Mouse (Mus musculus) left cerebral cortex, postnatal 10 days (tissue): ENCODE results near the gene Lamp3. TPM values are rescaled to one million over a fixed set of nuclear protein-coding genes. Genes with fewer than 3 reads are reported as not detected.
"Not testable (repeated sequence)": the region's sequence is repeated elsewhere in the genome, so short reads cannot be mapped to it uniquely, and the experiment has no call there.

Experiments used
- DNase-seq, 2 experiments: peaks; one replicate each; pipeline ENCODE4 v3.0.0; 2021 to 2022; ENCODE audit warnings: low spot score in 2 of 2, mixed read lengths in 1 of 2; ENCODE audit errors: extremely low spot score in 1 of 2
- intact Hi-C: fragments of 180-260 bp; cut with DNase I; formaldehyde crosslinking; loops from one replicate; pipeline ENCODE4 v1.15.1; 2025
- total RNA-seq, 2 experiments: library from RNA; stranded (reverse); gene quantifications; 2 replicates each; pipeline ENCODE4 v1.2.3; 2021

Lamp3 gene
- under 1 TPM in 1 of 2 experiments, not detected in 1; 0.14 TPM for total RNA-seq

DNA sequence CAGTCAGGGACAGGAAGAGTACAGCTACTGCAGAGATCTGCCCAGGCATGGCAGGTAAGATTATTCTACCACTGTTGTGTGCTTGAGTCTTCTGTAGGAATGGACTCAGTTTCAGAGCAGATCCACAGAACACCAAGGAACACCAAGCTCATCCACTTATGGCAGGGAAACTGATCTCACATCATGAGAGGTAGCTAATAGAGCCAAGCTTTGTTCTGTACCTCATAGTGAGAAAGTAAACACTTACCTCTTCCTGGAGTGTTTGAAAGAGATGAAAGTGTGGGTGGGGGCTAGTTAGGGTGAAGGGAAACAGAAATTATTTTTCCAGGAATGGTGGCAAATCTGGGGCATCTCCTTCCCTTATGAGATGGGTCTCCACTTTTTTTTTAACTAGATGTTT lies at the start of gene Lamp3:
Gene Lamp3, minus strand, starts transcription at position 160 of the 400 bp plus-strand sequence.
- DNase-seq: no peak
- intact Hi-C loops: no loop called here

DNA sequence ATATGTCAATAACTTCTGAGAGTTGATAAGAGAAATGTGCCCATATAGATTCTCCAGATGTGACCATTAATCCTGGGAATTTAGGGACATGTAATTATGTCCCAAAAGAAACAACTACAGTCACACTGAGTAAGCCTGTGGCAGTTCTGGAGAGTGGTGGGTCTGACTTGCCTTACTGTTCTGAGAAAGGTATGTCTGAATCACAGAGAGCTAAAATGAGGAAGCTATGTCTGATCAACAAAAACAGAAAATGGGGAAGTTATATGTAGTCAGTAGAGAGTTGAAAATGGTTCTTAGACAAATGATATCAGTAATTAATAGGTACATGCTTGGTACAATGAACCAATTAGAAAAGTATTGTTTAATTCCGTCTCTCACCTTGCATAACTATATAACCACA lies 26.7 kb upstream of the Lamp3 start:
- intact Hi-C loops: no loop called here
- no peak for DNase-seq

DNA sequence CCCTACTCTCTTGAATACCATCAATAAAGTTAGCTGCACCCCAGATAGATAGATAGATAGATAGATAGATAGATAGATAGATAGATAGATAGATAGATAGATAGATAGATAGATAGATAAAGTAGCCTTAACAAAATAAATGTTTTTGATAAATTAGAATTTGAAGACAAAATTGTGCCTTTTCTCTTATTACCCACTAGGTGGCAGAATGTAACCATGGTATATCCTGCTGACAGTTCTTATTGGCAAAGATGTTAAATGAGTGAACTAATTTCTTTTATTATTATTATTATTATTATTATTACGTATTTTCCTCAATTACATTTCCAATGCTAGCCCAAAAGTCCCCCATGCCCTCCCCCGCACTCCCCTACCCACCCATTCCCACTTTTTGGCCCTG lies 18.0 kb upstream of the Lamp3 start:
- intact Hi-C loops: loop anchor here (10.0 kb wide), 3 partner anchors 121 to 461 kb away; partner anchors contain the start of gene Klhl24
- DNase-seq: not testable (repeated sequence)

DNA sequence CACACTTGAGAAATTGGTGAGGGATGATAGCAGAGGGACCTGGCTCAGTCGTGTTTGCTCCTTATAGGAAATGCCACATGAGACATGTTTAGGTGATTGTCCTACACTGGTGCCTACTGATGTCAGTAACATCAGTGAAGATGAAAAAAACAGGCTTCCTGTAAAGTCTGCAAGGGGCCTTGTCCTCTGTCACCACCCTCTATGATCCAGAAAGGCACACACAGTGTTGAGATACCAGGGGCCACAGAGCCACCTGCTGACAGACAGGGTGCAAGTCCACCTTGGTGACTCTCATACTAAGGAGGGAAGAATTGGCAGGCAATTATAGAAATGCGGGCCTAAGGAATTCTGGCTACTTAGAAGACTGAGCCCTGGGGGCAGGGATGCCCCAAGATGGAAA lies 14.8 kb upstream of the Lamp3 start:
- intact Hi-C loops: loop anchor here (10.0 kb wide), 3 partner anchors 124 to 464 kb away; partner anchors contain the start of gene Klhl24
- no peak for DNase-seq

DNA sequence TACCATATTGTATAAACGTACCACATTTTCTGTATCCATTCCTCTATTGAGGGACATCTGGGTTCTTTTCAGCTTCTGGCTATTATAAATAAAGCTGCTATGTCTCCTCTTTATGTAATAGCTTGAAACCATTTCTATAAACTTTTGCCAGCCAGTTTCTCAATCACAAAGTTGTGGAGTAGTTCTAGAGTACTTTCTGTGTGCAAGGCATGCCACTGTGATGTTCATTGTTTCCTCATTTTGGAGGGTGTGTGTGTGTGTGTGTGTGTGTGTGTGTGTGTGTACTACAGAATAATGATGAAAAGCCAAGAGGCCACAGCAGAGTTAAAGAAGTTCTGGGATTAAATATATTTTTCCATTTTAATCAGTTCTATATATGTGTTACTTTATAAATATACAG lies 1.2 kb upstream of the Lamp3 start:
- intact Hi-C loops: no loop called here
- DNase-seq: no peak

DNA sequence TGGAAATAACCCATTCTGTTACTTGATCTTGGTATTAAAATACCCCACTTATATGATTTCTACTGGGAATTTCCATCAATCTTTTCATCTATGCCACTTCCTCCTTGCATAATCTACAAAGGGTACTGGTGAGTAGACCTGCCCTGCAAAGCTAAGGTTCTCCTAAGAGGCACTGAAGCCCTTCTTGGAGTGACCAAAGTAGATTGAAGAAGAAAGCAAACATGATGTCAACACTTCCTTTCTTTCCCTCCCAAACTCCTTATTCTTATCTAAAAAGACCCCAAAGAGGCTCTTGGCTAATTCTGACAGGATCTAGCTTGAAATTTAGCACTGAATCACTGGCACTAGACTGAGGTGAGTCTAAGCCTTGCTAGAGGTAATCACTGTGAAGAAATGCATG lies 7.0 kb downstream of the Lamp3 start:
- intact Hi-C loops: no loop called here

DNA sequence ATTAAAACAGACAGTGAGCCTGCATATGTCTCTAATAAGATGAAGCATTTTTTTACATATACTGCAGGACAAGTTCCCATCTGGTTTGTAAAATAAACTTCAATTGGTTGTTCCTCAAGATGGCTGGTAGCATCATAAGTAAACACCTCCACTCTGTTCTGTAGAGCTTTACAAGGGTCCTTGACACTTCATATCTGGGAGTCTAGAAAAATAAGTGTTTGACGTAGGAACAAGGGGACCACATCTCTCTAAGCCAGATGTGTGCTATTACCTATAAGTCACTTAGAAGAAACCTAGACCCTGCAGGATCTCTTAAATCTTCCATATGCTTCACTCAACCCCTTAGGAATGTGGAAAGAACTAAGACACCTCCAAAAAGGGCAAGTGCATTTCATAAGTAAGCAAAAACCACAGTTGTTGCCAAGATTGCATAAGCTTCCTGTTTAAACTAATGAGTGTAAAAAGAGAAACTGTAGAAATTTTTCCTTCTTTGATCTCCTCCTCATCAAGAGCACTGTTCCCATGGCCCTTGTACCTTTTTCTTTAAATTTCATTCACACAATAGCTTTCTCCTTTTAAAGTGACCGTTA lies 35.3 kb downstream of the Lamp3 start:
- intact Hi-C loops: no loop called here
- no peak for DNase-seq

More for the DNA sequence above, 7.0 kb downstream of the Lamp3 start:
- DNase-seq: no peak

DNA sequence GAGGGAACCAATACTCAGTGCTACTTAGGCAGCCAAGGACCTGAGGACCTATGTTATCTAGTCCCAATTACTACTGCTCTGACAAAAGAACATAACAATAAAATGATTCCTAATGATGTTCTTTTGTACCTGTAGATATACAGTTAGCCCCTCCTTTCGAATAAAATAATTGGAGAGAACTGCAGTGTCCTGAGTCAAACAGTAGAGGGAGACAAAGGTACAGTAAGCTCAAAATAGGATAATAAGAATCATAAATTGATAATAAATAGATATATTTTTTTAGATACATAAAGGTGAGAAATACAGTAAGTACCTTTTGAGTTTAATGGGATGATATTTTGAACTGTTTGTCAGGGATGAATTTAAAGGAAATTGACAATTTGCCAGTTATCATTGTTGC lies 39.9 kb downstream of the Lamp3 start:
- DNase-seq: no peak
- intact Hi-C loops: no loop called here

DNA sequence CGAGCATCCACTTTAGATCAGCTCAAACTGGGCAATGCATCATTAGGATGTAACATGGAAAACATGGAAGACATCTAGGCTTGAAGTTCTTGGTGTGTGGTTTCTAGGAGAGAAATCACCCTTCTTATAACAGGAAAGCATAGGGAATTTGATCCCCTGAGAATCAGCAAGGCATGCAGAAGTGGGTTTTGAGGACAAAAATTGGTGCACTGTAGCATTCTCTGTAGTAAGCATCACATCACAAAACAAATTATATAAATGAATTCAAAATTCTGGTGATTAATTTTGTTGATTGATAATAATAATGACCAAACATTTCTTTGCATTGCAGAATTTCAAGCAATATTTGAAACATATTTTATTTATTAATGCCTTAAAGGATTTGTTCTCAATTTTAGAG lies 76.4 kb downstream of the Lamp3 start, which contains the start of gene Olfr171:
Gene Olfr171, minus strand, starts transcription at position 101 of the 400 bp plus-strand sequence.
- intact Hi-C loops: no loop called here

DNA sequence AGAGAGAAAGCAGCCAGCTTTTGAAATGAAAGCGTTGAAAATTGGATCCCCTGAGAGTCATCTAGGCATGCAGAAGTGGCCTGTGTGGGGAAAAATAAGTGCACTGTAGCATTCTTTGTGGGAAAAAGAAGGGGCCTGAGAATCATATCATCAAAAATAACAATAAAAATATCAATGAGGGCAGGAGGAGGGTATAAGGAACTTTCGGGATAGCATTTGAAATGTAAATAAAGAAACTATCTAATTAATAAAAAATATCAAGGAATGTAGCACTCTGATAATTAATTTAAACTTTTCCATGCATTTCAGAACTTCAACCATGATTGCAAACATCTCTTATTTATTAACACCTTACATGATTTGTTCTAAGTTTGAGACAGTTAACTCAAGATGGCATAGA lies 94.4 kb downstream of the Lamp3 start, which contains the start of gene Olfr170:
Gene Olfr170, minus strand, starts transcription at position 101 of the 400 bp plus-strand sequence.
- intact Hi-C loops: not testable (repeated sequence)

More for the DNA sequence above, 76.4 kb downstream of the Lamp3 start, which contains the start of gene Olfr171:
- no peak for DNase-seq

More for the DNA sequence above, 94.4 kb downstream of the Lamp3 start, which contains the start of gene Olfr170:
- DNase-seq: not testable (repeated sequence)

Other genes with a start within 250 kb of the Lamp3 start
- not detected for gene Olfr166, start 222.7 kb downstream of the Lamp3 start, total RNA-seq
- not detected for gene Olfr167, start 184.1 kb downstream of the Lamp3 start, total RNA-seq
- gene Olfr168, start 170.8 kb downstream of the Lamp3 start, total RNA-seq: not detected
- not detected for gene Olfr169, start 134.6 kb downstream of the Lamp3 start, total RNA-seq
- not detected for gene Olfr170, start 94.5 kb downstream of the Lamp3 start, total RNA-seq
- gene Olfr171, start 76.5 kb downstream of the Lamp3 start, total RNA-seq: not detected
- 1 to 10 TPM; 3.4 to 4.0 TPM for gene B3gnt5, start 53.8 kb upstream of the Lamp3 start, total RNA-seq